Mouse (Mus musculus): Measurements from ENCODE around the gene Rfk. TPM values are rescaled to one million over a fixed set of nuclear protein-coding genes. Genes with fewer than 3 reads are reported as not detected.

Rfk gene
- polyA plus RNA-seq, 1 experiment from 2014 or later = 97.5 TPM

DNA sequence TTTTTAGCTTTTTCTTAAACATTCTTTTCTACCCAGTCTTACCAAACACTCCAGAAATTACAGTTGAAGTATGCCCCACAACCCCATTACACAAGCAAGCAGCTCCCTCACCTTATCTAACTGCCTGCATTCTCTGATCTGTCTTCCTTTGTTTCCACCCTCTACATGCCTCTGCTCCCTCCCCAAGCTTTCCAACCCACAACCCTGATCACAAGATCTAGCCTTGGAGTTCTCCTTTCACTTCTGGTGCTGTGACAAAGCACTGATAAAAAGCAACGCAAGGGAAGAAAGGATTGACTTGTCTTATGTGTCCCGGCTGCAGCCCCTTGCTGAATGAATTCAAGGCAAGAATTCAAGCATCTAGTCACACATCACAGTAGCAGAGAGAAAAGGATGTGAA, 32.7 kb upstream of the Rfk start:
- WGBS = 92% methylated on average over 2 of the region's 2 CpGs
- Histone ChIP-seq H3K9me3 (replicated peaks; ENCODE audit: low read length) (no peaks in the 10 kb centered on the region), H3K4me2 (ENCODE audit: low read length) (no peak overlapping the region), H3K27ac (no peak overlapping the region), H3K9ac (ENCODE audit: low read depth, low read length) (no peak overlapping the region), H3K36me3 (ENCODE audit: insufficient read depth, low read length) (no peaks in the 10 kb centered on the region), H3K27me3 (ENCODE audit: insufficient read depth, low read length) (no peaks in the 10 kb centered on the region), H3K4me3 (replicated peaks; ENCODE audit: low read depth, low read length) (no peak overlapping the region), H3K4me1 (replicated peaks; ENCODE audit: insufficient read depth, low read length) (0 out of 2 replicates have a peak, but pooled peaks cover 4% of the 10 kb centered on the region)
- DNase-seq (ENCODE audit: low spot score) (no peak), ATAC-seq (replicated peaks; ENCODE audit: low FRiP score, low read depth) (no peak)
- TF ChIP-seq CTCF (IDR thresholded peaks at IDR 0.05; ENCODE audit: low read depth) = no peak

- DNase-seq (ENCODE audit: low spot score) = peak; percentile 70
- TF ChIP-seq CTCF (IDR thresholded peaks at IDR 0.05; ENCODE audit: low read depth) = peak; percentile 73
- Histone ChIP-seq H3K4me2 (ENCODE audit: low read length) (no peak overlapping the region), H3K4me1 (replicated peaks; ENCODE audit: insufficient read depth, low read length) (no peaks in the 10 kb centered on the region), H3K36me3 (ENCODE audit: insufficient read depth, low read length) (no peaks in the 10 kb centered on the region), H3K27ac (no peak overlapping the region), H3K9me3 (replicated peaks; ENCODE audit: low read length) (no peaks in the 10 kb centered on the region), H3K4me3 (replicated peaks; ENCODE audit: low read depth, low read length) (no peak overlapping the region), H3K27me3 (ENCODE audit: insufficient read depth, low read length) (no peaks in the 10 kb centered on the region), H3K9ac (ENCODE audit: low read depth, low read length) (no peak overlapping the region)
- no peak for ATAC-seq (replicated peaks; ENCODE audit: low FRiP score, low read depth)
- WGBS = 34% methylated on average over 3 of the region's 3 CpGs
Observed at GRCm38 (mm10) chr19:17364741-17365140, 29.1 kb upstream of the Rfk start.

DNA sequence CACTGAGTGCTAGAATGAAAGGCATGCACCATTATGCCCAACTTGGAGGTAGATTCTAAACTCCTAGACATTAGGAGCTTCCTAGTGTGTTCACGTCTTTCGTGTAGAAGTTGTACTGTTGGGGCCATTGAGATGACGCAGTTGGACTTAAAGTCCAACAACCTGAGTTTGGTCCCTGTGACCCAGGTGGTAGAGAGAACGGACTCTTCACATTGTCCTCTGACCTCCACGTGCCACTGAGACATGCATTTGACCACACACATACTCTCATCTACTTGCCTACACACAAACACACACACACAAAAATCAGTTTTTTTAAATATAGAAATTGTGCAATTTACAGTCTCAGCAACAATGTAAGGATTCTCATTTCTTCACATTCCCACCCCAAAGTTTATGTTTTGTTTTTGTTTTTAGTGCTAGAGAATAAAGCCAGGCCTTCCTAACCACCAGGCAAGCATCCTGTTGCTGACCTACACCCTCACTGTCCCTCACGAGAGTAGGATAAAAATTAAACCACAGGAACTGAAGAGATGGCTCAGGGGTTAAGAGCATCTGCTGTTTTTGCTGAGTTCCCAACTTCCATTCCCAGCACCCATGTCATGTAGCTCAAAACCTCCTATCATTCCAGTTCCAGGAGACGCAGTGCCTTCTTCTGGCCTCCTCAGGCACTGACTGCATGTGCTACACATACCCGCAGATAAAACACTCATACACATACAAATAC, 27.3 kb upstream of the Rfk start:
- H3K9ac ChIP-seq (ENCODE audit: low read depth, low read length) = no peak overlapping the region
- no peaks in the 10 kb centered on the region for H3K4me1 ChIP-seq (replicated peaks; ENCODE audit: insufficient read depth, low read length)
- no peak overlapping the region for H3K4me3 ChIP-seq (replicated peaks; ENCODE audit: low read depth, low read length)
- no peak overlapping the region for H3K4me2 ChIP-seq (ENCODE audit: low read length)
- no peak for DNase-seq (ENCODE audit: low spot score)
- H3K27me3 ChIP-seq (ENCODE audit: insufficient read depth, low read length) = no peaks in the 10 kb centered on the region
- no peaks in the 10 kb centered on the region for H3K9me3 ChIP-seq (replicated peaks; ENCODE audit: low read length)
- ATAC-seq (replicated peaks; ENCODE audit: low FRiP score, low read depth) = no peak
- 87% methylated on average over 8 of the region's 8 CpGs for WGBS
- no peak for TF ChIP-seq CTCF (IDR thresholded peaks at IDR 0.05; ENCODE audit: low read depth)
- H3K36me3 ChIP-seq (ENCODE audit: insufficient read depth, low read length) = no peaks in the 10 kb centered on the region
- no peak overlapping the region for H3K27ac ChIP-seq

- Histone ChIP-seq H3K4me3 (replicated peaks; ENCODE audit: low read depth, low read length) (no peak overlapping the region), H3K36me3 (ENCODE audit: insufficient read depth, low read length) (no peaks in the 10 kb centered on the region), H3K4me2 (ENCODE audit: low read length) (no peak overlapping the region), H3K27me3 (ENCODE audit: insufficient read depth, low read length) (no peaks in the 10 kb centered on the region), H3K9ac (ENCODE audit: low read depth, low read length) (no peak overlapping the region), H3K27ac (no peak overlapping the region), H3K9me3 (replicated peaks; ENCODE audit: low read length) (no peaks in the 10 kb centered on the region), H3K4me1 (replicated peaks; ENCODE audit: insufficient read depth, low read length) (no peaks in the 10 kb centered on the region)
- TF ChIP-seq CTCF (IDR thresholded peaks at IDR 0.05; ENCODE audit: low read depth) = no peak
- no peak for DNase-seq (ENCODE audit: low spot score)
- WGBS = 91% methylated on average over 9 of the region's 9 CpGs
- no peak for ATAC-seq (replicated peaks; ENCODE audit: low FRiP score, low read depth)
Observed at GRCm38 (mm10) chr19:17368557-17368956, 25.3 kb upstream of the Rfk start.

DNA sequence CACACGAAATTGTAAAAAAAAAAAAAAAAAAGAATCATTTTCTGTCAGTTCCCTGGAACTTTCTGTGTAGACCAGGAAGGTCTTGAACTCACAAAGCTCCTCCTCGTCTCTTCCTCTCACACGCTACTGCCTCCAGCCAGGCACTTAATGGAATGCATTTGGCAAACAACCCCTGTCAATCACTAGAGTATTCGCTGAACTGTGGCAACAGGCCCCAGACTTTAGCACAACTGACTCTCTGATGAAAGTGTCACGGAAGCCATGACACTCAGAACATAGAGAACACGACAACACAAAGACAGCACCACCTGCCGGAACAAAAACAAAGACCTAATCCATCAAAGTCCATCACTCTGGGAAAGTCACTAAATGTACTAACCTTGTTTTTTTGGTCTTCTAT, 24.3 kb upstream of the Rfk start:
- no peak overlapping the region for H3K4me2 ChIP-seq (ENCODE audit: low read length)
- WGBS = 41% methylated on average over 7 of the region's 7 CpGs
- H3K27me3 ChIP-seq (ENCODE audit: insufficient read depth, low read length) = no peaks in the 10 kb centered on the region
- DNase-seq (ENCODE audit: low spot score) (no peak), ATAC-seq (replicated peaks; ENCODE audit: low FRiP score, low read depth) (peak; percentile 53; the same call in 1 of the 2 replicates)
- H3K27ac ChIP-seq = no peak overlapping the region
- TF ChIP-seq CTCF (IDR thresholded peaks at IDR 0.05; ENCODE audit: low read depth) = peak; percentile 27; the same call in 1 of the 2 replicates
- H3K4me1 ChIP-seq (replicated peaks; ENCODE audit: insufficient read depth, low read length) = no peaks in the 10 kb centered on the region
- H3K9ac ChIP-seq (ENCODE audit: low read depth, low read length) = no peak overlapping the region
- H3K36me3 ChIP-seq (ENCODE audit: insufficient read depth, low read length) = no peaks in the 10 kb centered on the region
- no peaks in the 10 kb centered on the region for H3K9me3 ChIP-seq (replicated peaks; ENCODE audit: low read length)
- H3K4me3 ChIP-seq (replicated peaks; ENCODE audit: low read depth, low read length) = no peak overlapping the region

DNA sequence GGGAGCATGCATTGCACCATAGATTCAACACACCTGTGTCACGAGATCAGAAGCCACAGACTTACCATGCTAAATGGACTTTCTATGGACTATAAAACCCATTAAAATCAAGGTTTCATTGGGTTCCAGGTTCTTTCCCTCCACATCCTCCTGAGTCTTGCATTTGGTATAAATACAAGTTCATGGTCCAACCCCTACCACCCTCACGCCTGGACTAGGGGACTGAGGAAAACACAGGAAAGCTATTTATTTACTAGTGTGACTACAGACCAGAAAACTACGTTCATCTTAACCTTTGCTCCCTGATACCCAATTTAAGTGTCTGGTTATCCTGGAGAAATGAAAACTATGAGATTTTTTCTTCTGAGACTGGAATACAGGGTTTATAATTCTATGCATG, 21.1 kb upstream of the Rfk start, which contains the start of gene Gcnt1:
Gene Gcnt1 (minus strand): TSS at position 144 of the 400 bp plus-strand sequence.
- H3K27ac ChIP-seq = peak within 1 kb of the TSS; percentile 36; the same call in 1 of the 2 replicates
- H3K4me2 ChIP-seq (ENCODE audit: low read length) = peak within 1 kb of the TSS; percentile 6; the same call in 1 of the 2 replicates
- H3K27me3 ChIP-seq (ENCODE audit: insufficient read depth, low read length) = no peaks in the 10 kb centered on the region
- no peaks in the 10 kb centered on the region for H3K4me1 ChIP-seq (replicated peaks; ENCODE audit: insufficient read depth, low read length)
- no peaks in the 10 kb centered on the region for H3K9me3 ChIP-seq (replicated peaks; ENCODE audit: low read length)
- WGBS = 71% methylated on average over 3 of the region's 3 CpGs
- H3K36me3 ChIP-seq (ENCODE audit: insufficient read depth, low read length) = no peaks in the 10 kb centered on the region
- ATAC-seq (replicated peaks; ENCODE audit: low FRiP score, low read depth) (peak; percentile 71), DNase-seq (ENCODE audit: low spot score) (peak; percentile 16)
- TF ChIP-seq CTCF (IDR thresholded peaks at IDR 0.05; ENCODE audit: low read depth) = no peak
- H3K9ac ChIP-seq (ENCODE audit: low read depth, low read length) = no peak within 1 kb of the TSS
- H3K4me3 ChIP-seq (replicated peaks; ENCODE audit: low read depth, low read length) = no peak within 1 kb of the TSS

Measured in kidney, postnatal 0 days (tissue).